8 mouse cellular contexts compared by ENCODE assay signal in the genomic region with DNA sequence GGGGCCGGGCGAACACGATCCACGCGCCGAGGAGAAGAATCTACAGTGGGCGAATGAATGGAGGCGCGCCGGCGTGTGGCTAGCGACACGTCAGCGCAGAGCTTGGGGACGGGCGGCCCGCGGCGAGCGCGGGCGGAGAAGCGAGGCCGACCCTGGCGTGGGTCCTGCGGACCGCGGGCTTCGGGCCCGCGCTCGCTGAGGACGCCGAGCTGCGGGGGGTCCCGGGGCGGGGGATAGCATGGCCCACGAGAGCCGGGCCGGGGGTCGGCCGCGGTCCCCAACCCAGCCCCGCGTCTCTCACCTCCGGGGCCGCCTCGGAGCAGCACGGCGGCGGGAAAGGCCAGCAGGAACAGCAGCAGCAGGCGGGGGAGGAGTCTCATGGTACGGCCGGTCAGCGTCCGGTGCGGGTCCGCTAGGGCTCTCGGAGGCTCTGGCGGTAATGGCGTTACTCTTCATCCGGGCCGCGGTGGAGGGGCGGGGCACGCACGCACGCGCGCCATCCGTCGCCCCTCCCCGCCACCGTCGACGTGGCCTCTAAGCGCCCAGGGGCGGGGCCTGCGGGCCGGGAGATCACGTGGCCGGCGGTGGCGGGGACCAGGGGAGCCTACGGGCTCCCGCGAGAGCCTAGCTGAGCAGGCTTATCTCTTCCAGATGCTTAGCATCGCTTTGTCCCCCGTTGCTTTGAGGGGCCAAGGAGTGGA. TPM values are rescaled to one million over a fixed set of nuclear protein-coding genes. Genes with fewer than 3 reads are reported as not detected.
DNase-seq lines count a peak whose midpoint lies in the region; ATAC-seq lines count a peak whose summit lies in the region.

A gene (minus strand): TSS at position 514 of the 701 bp plus-strand sequence.

- peaks cover 3% of the 10 kb centered on the region; the same call in 1 of the 2 replicates for H3K4me1 ChIP-seq in brown adipose tissue, adult 24 weeks (ENCODE audit: control insufficient read depth, insufficient read depth, insufficient read length, low read length)
- peaks cover 14% of the 10 kb centered on the region for H3K4me1 ChIP-seq in heart, embryonic 13.5 days
- peaks cover 36% of the 10 kb centered on the region for H3K4me1 ChIP-seq in liver, embryonic 12.5 days
- peaks cover 4% of the 10 kb centered on the region; the same call in 1 of the 2 replicates for H3K4me1 ChIP-seq in stomach, embryonic 15.5 days

- peak; percentile 91 for ATAC-seq in heart, embryonic 13.5 days (ENCODE audit: extremely low read depth, insufficient number of reproducible peaks, low FRiP score, low TSS enrichment)
- ATAC-seq in liver, embryonic 12.5 days: peak; percentile 97
- ATAC-seq in stomach, embryonic 15.5 days (ENCODE audit: insufficient read depth, low FRiP score, low read depth): peak; percentile 96

- H3K27ac ChIP-seq in brown adipose tissue, adult 24 weeks (replicated peaks; ENCODE audit: low read depth, low read length): peak within 1 kb of the TSS; percentile 43
- H3K27ac ChIP-seq in heart, embryonic 13.5 days (replicated peaks): peak within 1 kb of the TSS; percentile 96
- H3K27ac ChIP-seq in liver, embryonic 12.5 days: peak within 1 kb of the TSS; percentile 94
- H3K27ac ChIP-seq in stomach, embryonic 15.5 days: peak within 1 kb of the TSS; percentile 96

- no peaks in the 10 kb centered on the region for H3K9me3 ChIP-seq in heart, embryonic 13.5 days
- H3K9me3 ChIP-seq in liver, embryonic 12.5 days (replicated peaks): no peaks in the 10 kb centered on the region
- no peaks in the 10 kb centered on the region for H3K9me3 ChIP-seq in stomach, embryonic 15.5 days

- peak within 1 kb of the TSS; percentile 73 for H3K4me3 ChIP-seq in brown adipose tissue, adult 24 weeks (ENCODE audit: insufficient read depth, low read depth, low read length)
- peak within 1 kb of the TSS; percentile 100 for H3K4me3 ChIP-seq in heart, embryonic 13.5 days
- peak within 1 kb of the TSS; percentile 99 for H3K4me3 ChIP-seq in liver, embryonic 12.5 days
- peak within 1 kb of the TSS; percentile 100 for H3K4me3 ChIP-seq in stomach, embryonic 15.5 days (replicated peaks)

- no peaks in the 10 kb centered on the region for H3K27me3 ChIP-seq in heart, embryonic 13.5 days (replicated peaks)
- 0 out of 2 replicates have a peak, but pooled peaks cover 4% of the 10 kb centered on the region for H3K27me3 ChIP-seq in liver, embryonic 12.5 days (replicated peaks)
- no peaks in the 10 kb centered on the region for H3K27me3 ChIP-seq in stomach, embryonic 15.5 days (replicated peaks)

- DNase-seq in CD4-positive, CD25-positive, alpha-beta regulatory T cell, adult 2 months (ENCODE audit: low read depth, low spot score): peak; percentile 97
- DNase-seq in fat pad, adult 2 months (ENCODE audit: extremely low read depth, low read depth, low spot score): peak; percentile 8
- DNase-seq in kidney, postnatal 10 days: peak; percentile 99
- DNase-seq in natural killer cell, adult 2 months (ENCODE audit: low spot score in 2 of 2): peak; percentile 92 to 95

- under 1% methylated on average over 88 of the region's 89 CpGs for WGBS in heart, embryonic 13.5 days
- WGBS in liver, embryonic 12.5 days (ENCODE audit: insufficient replicate concordance): under 1% methylated on average over 70 of the region's 89 CpGs
- under 1% methylated on average over 77 of the region's 89 CpGs for WGBS in stomach, embryonic 15.5 days

- peaks cover 29% of the 10 kb centered on the region for H3K36me3 ChIP-seq in heart, embryonic 13.5 days
- peaks cover 30% of the 10 kb centered on the region for H3K36me3 ChIP-seq in liver, embryonic 12.5 days
- peaks cover 22% of the 10 kb centered on the region for H3K36me3 ChIP-seq in stomach, embryonic 15.5 days

- H3K4me2 ChIP-seq in heart, embryonic 13.5 days: peak within 1 kb of the TSS; percentile 87
- peak within 1 kb of the TSS; percentile 75 for H3K4me2 ChIP-seq in liver, embryonic 12.5 days
- H3K4me2 ChIP-seq in stomach, embryonic 15.5 days: peak within 1 kb of the TSS; percentile 69

- peak within 1 kb of the TSS; percentile 98 for H3K9ac ChIP-seq in heart, embryonic 13.5 days
- peak within 1 kb of the TSS; percentile 100 for H3K9ac ChIP-seq in liver, embryonic 12.5 days
- H3K9ac ChIP-seq in stomach, embryonic 15.5 days: peak within 1 kb of the TSS; percentile 96

RNA-seq across cellular contexts. Expression of the gene that starts here (rescaled TPM):
- 32.8 and 33.3 TPM in 2 replicates for polyA plus RNA-seq in brown adipose tissue, adult 24 weeks (2012; ENCODE audit: insufficient read depth, insufficient read length, missing spikeins)
- 89.0 and 97.0 TPM in 2 replicates for polyA plus RNA-seq in heart, embryonic 13.5 days (2015; fragmentation: Nextera tagmentation; extraction: Ambion mirVana)
- 103 and 107 TPM in 2 replicates for polyA plus RNA-seq in liver, embryonic 12.5 days (2016; fragmentation: Nextera tagmentation; extraction: Ambion mirVana)
- polyA plus RNA-seq in stomach, embryonic 15.5 days (2015; fragmentation: Nextera tagmentation; extraction: Ambion mirVana): 149 and 157 TPM in 2 replicates

Comparison
In these comparisons a context has a peak if more than half of its experiments do, and no peak if none do; other contexts are left out.
1. Peak in every context shown above with its lines: DNase-seq, ATAC-seq, H3K4me3 ChIP-seq and H3K27ac ChIP-seq.
2. DNase-seq: peak in every context shown above with its lines; median percentile 99 in kidney, postnatal 10 days; 97 in CD4-positive, CD25-positive, alpha-beta regulatory T cell, adult 2 months; 94 in natural killer cell, adult 2 months; 8 in fat pad, adult 2 months.
3. H3K27ac ChIP-seq: peak in every context shown above with its lines; median percentile 96 in heart, embryonic 13.5 days; 96 in stomach, embryonic 15.5 days; 94 in liver, embryonic 12.5 days; 43 in brown adipose tissue, adult 24 weeks.